ENCODE assay signal across 17 mouse cellular contexts in genomic region chr15:67249147-67249546, GRCm38 (mm10).
A peak's percentile ranks its signal among the peaks of the same experiment; 100 is the strongest.
DNase-seq lines count a peak whose midpoint lies in the region; ATAC-seq lines count a peak whose summit lies in the region.
"Had no signal": no experiment of that assay in that cellular context is flagged by ENCODE, and none has a peak within 500 bp of the region (broad histone marks: within the 10 kb centered on the region; RNA-seq: fewer than 3 reads in every experiment).

No protein-coding gene starts in this region.

- H3K4me3 ChIP-seq in forebrain, embryonic 14.5 days (ENCODE audit: low read depth, low read length), result no peak overlapping the region
- H3K4me3 ChIP-seq in forebrain, embryonic 13.5 days, result no peak overlapping the region
- no peak overlapping the region; the same call in 1 of the 2 replicates for H3K4me3 ChIP-seq in heart, embryonic 16.5 days (ENCODE audit: low read length)
- no peak overlapping the region for H3K4me3 ChIP-seq in neural tube, embryonic 14.5 days (ENCODE audit: low read depth, low read length)
- no peak overlapping the region for H3K4me3 ChIP-seq in midbrain, embryonic 16.5 days (ENCODE audit: low read depth, low read length)
- H3K4me3 ChIP-seq: layer of hippocampus, adult 2 months had no signal

- peaks cover 17% of the 10 kb centered on the region for H3K4me1 ChIP-seq in forebrain, embryonic 14.5 days (ENCODE audit: control insufficient read depth, insufficient read depth, low read length)
- peaks cover 29% of the 10 kb centered on the region for H3K4me1 ChIP-seq in forebrain, embryonic 13.5 days
- H3K4me1 ChIP-seq in heart, embryonic 16.5 days (ENCODE audit: control insufficient read depth, insufficient read depth, low read length), result peaks cover 10% of the 10 kb centered on the region
- no peaks in the 10 kb centered on the region; the same call in 1 of the 2 replicates for H3K4me1 ChIP-seq in neural tube, embryonic 14.5 days (ENCODE audit: control insufficient read depth, insufficient read depth, low read length)
- H3K4me1 ChIP-seq in midbrain, embryonic 16.5 days (ENCODE audit: control insufficient read depth, insufficient read depth, low read length), result peaks cover 18% of the 10 kb centered on the region

- H3K9me3 ChIP-seq in forebrain, embryonic 14.5 days (replicated peaks; ENCODE audit: control insufficient read depth, low read length), result no peaks in the 10 kb centered on the region
- H3K9me3 ChIP-seq in forebrain, embryonic 13.5 days (replicated peaks), result no peaks in the 10 kb centered on the region
- H3K9me3 ChIP-seq in heart, embryonic 16.5 days (replicated peaks; ENCODE audit: control insufficient read depth, low read length), result no peaks in the 10 kb centered on the region
- no peaks in the 10 kb centered on the region for H3K9me3 ChIP-seq in neural tube, embryonic 14.5 days (ENCODE audit: control insufficient read depth, low read length)
- no peaks in the 10 kb centered on the region for H3K9me3 ChIP-seq in midbrain, embryonic 16.5 days (replicated peaks; ENCODE audit: control insufficient read depth, low read length, poor library complexity, severe bottlenecking)

- H3K9ac ChIP-seq in forebrain, embryonic 14.5 days (ENCODE audit: low read length), result no peak overlapping the region
- no peak overlapping the region for H3K9ac ChIP-seq in forebrain, embryonic 13.5 days
- no peak overlapping the region for H3K9ac ChIP-seq in heart, embryonic 16.5 days (ENCODE audit: low read length)
- no peak overlapping the region for H3K9ac ChIP-seq in neural tube, embryonic 14.5 days (replicated peaks; ENCODE audit: low read depth, low read length)
- H3K9ac ChIP-seq in midbrain, embryonic 16.5 days (ENCODE audit: low read depth, low read length), result no peak overlapping the region

- no peaks in the 10 kb centered on the region for H3K36me3 ChIP-seq in forebrain, embryonic 14.5 days (ENCODE audit: control insufficient read depth, insufficient read depth, low read length)
- H3K36me3 ChIP-seq in forebrain, embryonic 13.5 days (ENCODE audit: poor library complexity, severe bottlenecking), result no peaks in the 10 kb centered on the region
- no peaks in the 10 kb centered on the region for H3K36me3 ChIP-seq in heart, embryonic 16.5 days (ENCODE audit: control insufficient read depth, insufficient read depth)
- H3K36me3 ChIP-seq in neural tube, embryonic 14.5 days (ENCODE audit: control insufficient read depth, insufficient read depth, low read length), result no peaks in the 10 kb centered on the region
- H3K36me3 ChIP-seq in midbrain, embryonic 16.5 days (ENCODE audit: control insufficient read depth, insufficient read depth, low read length), result no peaks in the 10 kb centered on the region

- DNase-seq in forebrain, embryonic 14.5 days (ENCODE audit: low spot score), result peak; percentile 76
- no peak for DNase-seq in heart, adult 9 months (ENCODE audit: low spot score in 2 of 2)
- DNase-seq in neural tube, embryonic 10.5 days (ENCODE audit: extremely low spot score, low spot score), result no peak
- no peak for DNase-seq in adrenal gland, postnatal 10 days
- DNase-seq: cerebellum, adult 2 months; gastrocnemius, postnatal 25 days; kidney, adult 9 months; liver; lung, adult 2 months; thymus, postnatal 4 days had no signal

- ATAC-seq in forebrain, embryonic 14.5 days, result peak; percentile 13; the same call in 1 of the 2 replicates
- ATAC-seq in forebrain, embryonic 13.5 days, result no peak; the same call in 1 of the 2 replicates
- peak; percentile 70; the same call in 1 of the 2 replicates for ATAC-seq in heart, embryonic 16.5 days (replicated peaks; ENCODE audit: extremely low read depth, insufficient read depth, low FRiP score)
- ATAC-seq in neural tube, embryonic 14.5 days (ENCODE audit: low read depth), result 0 out of 2 replicates have a peak, but pooled peaks have one; percentile 34
- peak; percentile 52; the same call in 1 of the 2 replicates for ATAC-seq in midbrain, embryonic 16.5 days
- ATAC-seq: Patski had no signal

- H3K27ac ChIP-seq in forebrain, embryonic 14.5 days (ENCODE audit: low read depth, low read length), result no peak overlapping the region
- H3K27ac ChIP-seq in forebrain, embryonic 13.5 days, result no peak overlapping the region
- H3K27ac ChIP-seq in heart, embryonic 16.5 days (ENCODE audit: low read length), result no peak overlapping the region
- no peak overlapping the region for H3K27ac ChIP-seq in neural tube, embryonic 14.5 days (ENCODE audit: low read depth, low read length)
- H3K27ac ChIP-seq in midbrain, embryonic 16.5 days (ENCODE audit: low read length), result no peak overlapping the region
- H3K27ac ChIP-seq: layer of hippocampus, adult 2 months; macrophage had no signal

- H3K4me2 ChIP-seq in forebrain, embryonic 14.5 days (ENCODE audit: low read length), result no peak overlapping the region
- no peak overlapping the region for H3K4me2 ChIP-seq in forebrain, embryonic 13.5 days
- H3K4me2 ChIP-seq in heart, embryonic 16.5 days (ENCODE audit: low read depth, low read length), result peak overlapping the region; percentile 43
- no peak overlapping the region for H3K4me2 ChIP-seq in neural tube, embryonic 14.5 days (ENCODE audit: low read depth, low read length)
- H3K4me2 ChIP-seq in midbrain, embryonic 16.5 days (ENCODE audit: low read length), result no peak overlapping the region

- H3K27me3 ChIP-seq in forebrain, embryonic 14.5 days (replicated peaks; ENCODE audit: control insufficient read depth, insufficient read depth, low read length), result peaks cover 9% of the 10 kb centered on the region; the same call in 1 of the 2 replicates
- peaks cover 52% of the 10 kb centered on the region for H3K27me3 ChIP-seq in forebrain, embryonic 13.5 days
- no peaks in the 10 kb centered on the region for H3K27me3 ChIP-seq in heart, embryonic 16.5 days (ENCODE audit: control insufficient read depth, insufficient read depth, low read length)
- no peaks in the 10 kb centered on the region for H3K27me3 ChIP-seq in neural tube, embryonic 14.5 days (ENCODE audit: control insufficient read depth, insufficient read depth, low read length)
- no peaks in the 10 kb centered on the region for H3K27me3 ChIP-seq in midbrain, embryonic 16.5 days (ENCODE audit: control insufficient read depth, insufficient read depth, low read depth, low read length)
- H3K27me3 ChIP-seq: Patski had no signal

- 19% methylated on average over 4 of the region's 4 CpGs for WGBS in forebrain, embryonic 14.5 days
- 19% methylated on average over 4 of the region's 4 CpGs for WGBS in forebrain, embryonic 13.5 days
- WGBS in heart, embryonic 16.5 days, result 18% methylated on average over 4 of the region's 4 CpGs
- 27% methylated on average over 4 of the region's 4 CpGs for WGBS in neural tube, embryonic 14.5 days
- 31% methylated on average over 4 of the region's 4 CpGs for WGBS in midbrain, embryonic 16.5 days
